Mouse (Mus musculus): ENCODE results near the gene Krt72. TPM values are rescaled to one million over a fixed set of nuclear protein-coding genes. Genes with fewer than 3 reads are reported as not detected.

Gene Krt72
- total RNA-seq, 2 experiments from 2014 or later = not detected

Other genes with a start within 250 kb of the Krt72 start
- gene Krt82, start 235.8 kb downstream of the Krt72 start, total RNA-seq (2021) = not detected
- not detected for gene Krt90, start 223.5 kb downstream of the Krt72 start, total RNA-seq (2021)
- not detected for gene Krt75, start 212.6 kb downstream of the Krt72 start, total RNA-seq (2021)
- gene Gm5414, start 158.3 kb downstream of the Krt72 start, total RNA-seq (2021) = not detected
- not detected for gene Gm5478, start 139.1 kb downstream of the Krt72 start, total RNA-seq (2021)
- gene Krt6b, start 106.2 kb downstream of the Krt72 start, total RNA-seq (2021) = not detected
- not detected for gene Krt6a, start 92.2 kb downstream of the Krt72 start, total RNA-seq (2021)
- gene Krt5, start 73.6 kb downstream of the Krt72 start, total RNA-seq (2021) = not detected
- gene Krt71, start 43.4 kb downstream of the Krt72 start, total RNA-seq (2021) = not detected
- 1 to 10 TPM; 1.3 to 2.0 TPM for gene Krt73, start 15.9 kb upstream of the Krt72 start, total RNA-seq (2021)
- under 1 TPM; 0.16 to 0.23 TPM for gene Krt2, start 31.7 kb upstream of the Krt72 start, total RNA-seq (2021)
- gene Krt1, start 64.3 kb upstream of the Krt72 start, total RNA-seq (2021) = 1 to 10 TPM; 2.4 to 2.5 TPM
- gene Krt77, start 83.2 kb upstream of the Krt72 start, total RNA-seq (2021) = 10 to 100 TPM; 10.1 to 12.6 TPM
- not detected for gene Krt76, start 106.5 kb upstream of the Krt72 start, total RNA-seq (2021)
- gene Krt4, start 138.3 kb upstream of the Krt72 start, total RNA-seq (2021) = not detected
- gene Krt79, start 153.9 kb upstream of the Krt72 start, total RNA-seq (2021) = not detected
- not detected for gene Krt78, start 167.8 kb upstream of the Krt72 start, total RNA-seq (2021)
- gene Krt8, start 218.0 kb upstream of the Krt72 start, total RNA-seq (2021) = under 1 TPM in 1 of 2 experiments, not detected in 1; 0.32 TPM
- gene Krt18, start 241.7 kb upstream of the Krt72 start, total RNA-seq (2021) = under 1 TPM in 1 of 2 experiments, not detected in 1; 0.69 TPM

Data from left cerebral cortex, postnatal 25 days (tissue).